Mouse (Mus musculus): ENCODE data around the gene Zmym3.
A peak's percentile ranks its signal among the peaks of the same experiment; 100 is the strongest.

Gene Zmym3

GRCm38 (mm10) chrX:101376190-101376968 lies 44.3 kb downstream of the Zmym3 start, which contains the start of gene Gjb1:
TSS of gene Gjb1 (plus strand) at chrX:101376378.
- DNase-seq (ENCODE audit: low spot score in 2 of 2) = no peak

GRCm38 (mm10) chrX:101372946-101373345 lies 47.7 kb downstream of the Zmym3 start:
- no peak for DNase-seq (ENCODE audit: low spot score in 2 of 2)

- no peak for DNase-seq (ENCODE audit: low spot score in 2 of 2)
Observed at GRCm38 (mm10) chrX:101370573-101370972, 50.1 kb downstream of the Zmym3 start.

- DNase-seq (ENCODE audit: low spot score in 2 of 2) = no peak
Observed at GRCm38 (mm10) chrX:101369001-101369400, 51.6 kb downstream of the Zmym3 start.

GRCm38 (mm10) chrX:101358902-101359301 lies 61.7 kb downstream of the Zmym3 start:
- peak; percentile 11 to 46 for DNase-seq (ENCODE audit: low spot score in 2 of 2)
